Mouse (Mus musculus) E14TG2a.4 (cell line): ENCODE results near the gene Il18r1.

Experiments
- CTCF ChIP-seq: conservative IDR thresholded peaks from 2 replicates; pipeline ENCODE4 v1.5.1; 2014; ENCODE audit warnings: low read length
- NANOG ChIP-seq: IDR thresholded peaks from 2 replicates; pipeline ENCODE4 v1.6.1; 2014; ENCODE audit warnings: borderline replicate concordance, low read length, mixed read lengths
- POU5F1 ChIP-seq: IDR thresholded peaks from 2 replicates; pipeline ENCODE4 v1.6.1; 2014; ENCODE audit warnings: low read length, borderline replicate concordance

DNA sequence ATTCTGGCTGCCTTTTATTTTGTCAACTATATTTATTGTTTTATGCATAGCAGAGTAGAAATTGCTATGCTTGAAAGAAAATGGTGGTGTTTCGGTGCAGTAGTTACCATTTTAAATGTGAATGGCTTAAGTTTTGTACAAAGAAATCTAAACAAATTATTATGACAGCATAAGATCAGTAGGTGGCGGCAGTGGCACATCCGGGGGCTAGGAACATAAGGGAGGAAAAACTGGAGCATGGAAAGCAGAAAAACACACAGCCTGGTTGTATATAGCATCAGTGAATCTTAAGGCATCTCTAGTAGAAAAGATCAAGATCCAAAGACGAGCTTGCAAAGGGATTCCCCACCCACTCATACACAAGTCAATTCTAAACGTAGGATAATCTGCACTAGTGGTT, 72.2 kb downstream of the Il18r1 start:
- 0 out of 2 replicates have a peak, but pooled peaks have one; percentile 6 for TF ChIP-seq CTCF
- TF ChIP-seq NANOG: no peak
- no peak for TF ChIP-seq POU5F1
